Mouse (Mus musculus) kidney, adult 8-10 months (tissue): ENCODE measurements around the gene Ucp3.

Experiments used
- DNase-seq, 2 experiments: peaks; one replicate each; pipeline ENCODE4 v3.0.0; 2022

Ucp3 gene

DNA sequence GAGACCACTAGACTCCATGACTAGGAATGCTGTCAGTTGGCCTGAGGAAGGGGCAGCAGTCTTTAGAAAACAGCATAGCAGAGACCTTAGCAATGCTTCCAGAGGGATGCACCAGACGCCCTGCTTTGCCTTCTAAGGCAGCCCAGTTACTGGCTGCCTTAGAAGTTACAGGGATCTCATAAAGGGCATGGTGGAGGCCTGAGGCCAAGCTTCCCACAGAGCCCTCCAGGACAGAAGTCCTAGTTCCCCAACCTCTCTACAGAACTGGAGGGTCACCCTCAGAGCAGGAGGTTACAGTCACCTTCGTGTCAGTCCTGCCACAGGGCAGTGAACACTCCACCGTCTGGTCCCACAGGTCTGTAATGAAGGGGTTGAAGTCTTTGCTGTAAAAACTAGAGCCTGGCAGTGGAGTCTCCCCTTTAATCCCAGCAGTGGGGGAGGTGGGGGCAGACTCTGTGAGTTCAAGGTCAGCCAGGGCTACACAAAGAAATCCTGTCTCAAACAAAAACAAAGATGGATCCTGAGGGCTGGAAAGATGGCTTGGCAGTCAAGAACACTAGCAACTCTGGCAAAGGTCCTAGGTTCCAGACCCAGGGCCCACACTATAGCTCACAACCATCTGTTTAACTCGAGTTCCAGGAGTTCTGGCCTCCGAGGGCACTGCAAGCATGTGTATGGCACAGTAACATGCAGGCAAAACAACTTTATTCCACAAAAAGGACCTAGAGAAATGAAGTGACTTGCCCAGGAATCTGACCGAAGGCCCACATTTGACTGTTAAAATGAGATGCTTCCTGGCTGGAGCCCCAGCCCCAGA, 28.4 kb downstream of the Ucp3 start:
- no peak for DNase-seq

- DNase-seq: no peak
These were observed 29.1 kb downstream of the Ucp3 start for GRCm38 (mm10) chr7:100501844-100502373.

GRCm38 (mm10) chr7:100502374-100502922, 29.7 kb downstream of the Ucp3 start:
- no peak for DNase-seq

GRCm38 (mm10) chr7:100503076-100503475, 30.3 kb downstream of the Ucp3 start:
- no peak for DNase-seq

- no peak for DNase-seq
These were observed 32.1 kb downstream of the Ucp3 start for GRCm38 (mm10) chr7:100504740-100505487.

DNA sequence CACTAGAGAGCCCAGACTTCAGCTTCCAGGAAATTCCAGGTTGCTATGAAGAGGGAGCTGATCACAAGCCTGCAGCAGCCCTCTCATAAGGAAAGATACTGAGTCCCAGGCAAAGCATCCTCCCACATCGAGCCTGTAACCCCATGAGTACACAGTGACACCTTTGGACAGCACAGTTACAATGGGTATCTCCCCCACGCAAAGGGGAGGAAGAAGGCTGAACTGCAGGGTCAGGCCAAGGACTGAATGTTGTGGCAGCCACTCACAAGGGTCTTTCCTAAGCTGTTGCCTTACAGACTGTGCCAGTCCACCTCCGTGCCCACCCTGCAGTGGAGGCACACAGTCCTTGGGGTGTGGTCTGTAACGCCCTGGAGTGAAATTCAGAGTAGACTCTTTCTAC, 33.7 kb downstream of the Ucp3 start:
- DNase-seq: no peak

GRCm38 (mm10) chr7:100508670-100509069, 35.9 kb downstream of the Ucp3 start:
- no peak for DNase-seq

- no peak for DNase-seq
These were observed 38.8 kb downstream of the Ucp3 start for GRCm38 (mm10) chr7:100511602-100512001.

GRCm38 (mm10) chr7:100514573-100514972, 41.8 kb downstream of the Ucp3 start, which contains the start of gene Dnajb13:
Gene Dnajb13 (minus strand): TSS chr7:100514960.
- DNase-seq: no peak

DNA sequence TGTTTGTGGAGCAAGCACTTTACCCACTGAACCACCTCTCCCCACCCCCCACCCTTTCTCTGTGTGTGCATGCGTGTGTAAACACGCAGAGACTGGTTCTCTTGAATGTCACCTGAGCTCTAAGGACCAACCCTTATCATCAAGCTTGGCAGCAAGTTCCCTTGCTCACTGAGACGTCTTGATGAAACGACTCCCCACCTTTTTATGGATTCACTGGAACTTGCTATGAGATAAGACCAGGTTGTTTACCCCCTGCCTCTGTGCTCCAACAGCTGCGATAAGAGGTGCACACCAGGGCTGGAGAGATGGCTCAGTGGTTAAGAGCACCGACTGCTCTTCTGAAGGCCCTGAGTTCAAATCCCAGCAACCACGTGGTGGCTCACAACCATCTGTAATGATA, 47.4 kb downstream of the Ucp3 start:
- no peak for DNase-seq

DNA sequence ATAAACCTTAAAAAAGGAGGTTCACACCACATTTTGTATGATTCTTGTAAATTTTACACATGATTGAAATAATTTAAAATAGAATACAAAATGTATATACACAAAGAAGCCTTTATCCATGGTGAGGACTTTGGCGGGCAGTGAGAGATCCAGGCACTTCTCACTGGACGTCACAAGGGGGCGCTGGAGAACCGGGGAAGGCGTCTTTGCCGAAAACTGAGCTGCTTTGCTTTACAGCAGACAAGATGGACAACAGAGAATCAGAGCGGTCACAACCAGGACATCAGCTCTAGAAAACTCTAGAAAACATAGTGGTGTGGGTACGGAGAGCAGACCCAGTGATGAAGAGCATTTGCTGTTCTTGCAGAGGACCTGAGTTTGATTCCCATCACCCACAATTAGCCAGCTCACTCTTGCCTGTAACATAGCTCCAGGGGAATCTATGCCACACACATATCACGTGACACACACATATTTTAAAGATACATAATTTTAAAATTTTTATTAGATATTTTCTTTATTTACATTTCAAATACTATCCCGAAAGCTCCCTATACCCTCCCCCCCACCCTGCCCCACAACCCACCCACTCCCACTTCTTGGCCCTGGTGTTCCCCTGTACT, 48.0 kb downstream of the Ucp3 start:
- DNase-seq: peak; percentile 56 to 77

- DNase-seq: no peak
These were observed 49.4 kb downstream of the Ucp3 start for GRCm38 (mm10) chr7:100522222-100522621.

DNA sequence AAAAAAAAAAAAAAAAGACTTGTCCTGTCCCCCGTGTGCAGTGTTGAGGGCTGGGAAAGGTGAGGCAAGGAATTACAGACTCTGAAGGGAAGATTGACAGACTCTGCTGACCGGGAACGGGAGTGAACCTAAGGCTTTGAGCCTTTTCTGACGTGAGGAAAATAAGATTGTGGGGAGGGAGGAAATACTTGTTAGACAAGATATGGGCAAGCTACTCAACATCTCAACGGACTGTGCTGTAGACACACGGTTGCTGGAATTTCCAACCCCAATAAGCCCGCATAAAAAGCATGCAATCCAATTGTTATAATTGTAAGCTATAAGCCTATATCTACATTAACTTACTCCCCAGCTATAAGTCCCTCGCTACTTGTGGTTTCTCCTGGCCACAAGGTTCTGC, 51.9 kb downstream of the Ucp3 start:
- no peak for DNase-seq

GRCm38 (mm10) chr7:100530766-100531165, 58.0 kb downstream of the Ucp3 start:
- no peak for DNase-seq

DNA sequence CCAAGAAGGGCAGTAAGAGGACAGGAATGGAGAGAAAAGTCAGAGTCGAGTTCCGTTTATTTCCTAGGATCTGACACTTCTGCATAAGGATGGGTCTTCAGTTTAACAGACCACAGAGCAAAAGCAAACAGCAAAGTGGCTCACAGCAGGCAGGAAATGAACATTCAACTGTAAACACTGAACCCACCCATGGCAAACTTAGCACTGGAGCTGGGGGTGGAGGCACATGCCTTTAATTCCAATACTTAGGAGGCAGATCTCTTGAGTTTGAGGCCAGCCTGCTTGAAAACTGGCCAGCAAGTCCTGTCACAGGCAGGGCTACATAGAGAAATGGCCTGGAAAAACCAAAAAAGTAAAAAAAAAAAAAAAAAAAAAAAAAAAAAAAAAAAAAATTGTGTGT, 60.7 kb downstream of the Ucp3 start:
- no peak for DNase-seq

- no peak for DNase-seq
These were observed 61.4 kb downstream of the Ucp3 start for GRCm38 (mm10) chr7:100534216-100534615.

DNA sequence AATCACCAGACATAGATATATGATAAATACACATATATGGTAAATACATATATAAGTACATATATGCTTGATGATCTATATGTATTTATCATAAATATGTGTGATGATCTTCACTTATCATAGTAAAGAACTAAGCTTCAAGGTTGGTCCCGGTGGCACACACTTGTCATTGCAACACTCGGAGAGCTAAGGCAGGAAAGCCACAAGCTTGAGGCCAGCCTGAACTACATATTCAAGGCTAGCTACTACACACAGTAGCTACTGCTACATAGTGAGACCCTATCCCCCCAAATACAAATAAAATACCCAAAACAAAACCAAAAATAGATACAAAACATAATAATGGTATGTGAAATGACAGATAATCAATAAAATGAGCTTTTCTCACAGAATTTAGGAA, 63.0 kb downstream of the Ucp3 start:
- DNase-seq: no peak
